Mouse (Mus musculus) activated CD4-positive, CD25-positive, alpha-beta regulatory T cell, adult 9 weeks (primary cell): ENCODE data around the gene Tuba8. TPM values are rescaled to one million over a fixed set of nuclear protein-coding genes. Genes with fewer than 3 reads are reported as not detected.

Experiments used
- polyA plus RNA-seq: library from polyadenylated mRNA; unstranded; fragments of 100-300 nt; shearing (Covaris generic); gene quantifications from one replicate; pipeline ENCODE4 v1.2.1, GENCODE M21; 2017

Gene Tuba8
- 0.55 TPM for polyA plus RNA-seq

GRCm38 (mm10) chr6:121210149-121210925 lies at the start of gene Tuba8:
Gene Tuba8, plus strand, starts transcription at chr6:121210696.

GRCm38 (mm10) chr6:121183414-121184173 lies 26.9 kb upstream of the Tuba8 start, which contains the start of gene Pex26:
Gene Pex26, plus strand, starts transcription at chr6:121183667.

GRCm38 (mm10) chr6:121245127-121246036 lies 34.9 kb downstream of the Tuba8 start, which contains the start of gene Usp18:
Gene Usp18, plus strand, starts transcription at chr6:121245906.

Other genes with a start within 250 kb of the Tuba8 start
- gene Mical3, start 79.7 kb upstream of the Tuba8 start, polyA plus RNA-seq, result 5.5 TPM
- gene Pex26, start 27.0 kb upstream of the Tuba8 start, polyA plus RNA-seq, result 11.7 TPM
- 167 TPM for gene Usp18, start 35.2 kb downstream of the Tuba8 start, polyA plus RNA-seq
- gene Slc6a13, start 89.5 kb downstream of the Tuba8 start, polyA plus RNA-seq, result 0.49 TPM
- gene Slc6a12, start 132.4 kb downstream of the Tuba8 start, polyA plus RNA-seq, result not detected